8 mouse cellular contexts compared by ENCODE assay signal in genomic region chr11:54437310-54437822, GRCm38 (mm10). TPM values are rescaled to one million over a fixed set of nuclear protein-coding genes. Genes with fewer than 3 reads are reported as not detected.
DNase-seq lines count a peak whose midpoint lies in the region; ATAC-seq lines count a peak whose summit lies in the region.

No protein-coding gene starts in this region.

- WGBS in kidney, embryonic 15.5 days: 50% methylated on average over 8 of the region's 8 CpGs
- 65% methylated on average over 8 of the region's 8 CpGs for WGBS in midbrain, embryonic 12.5 days

- H3K36me3 ChIP-seq in kidney, embryonic 15.5 days: no peaks in the 10 kb centered on the region
- H3K36me3 ChIP-seq in midbrain, embryonic 12.5 days: no peaks in the 10 kb centered on the region

- no peaks in the 10 kb centered on the region for H3K27me3 ChIP-seq in kidney, embryonic 15.5 days
- H3K27me3 ChIP-seq in midbrain, embryonic 12.5 days: no peaks in the 10 kb centered on the region; the same call in 1 of the 2 replicates

- peak overlapping the region; percentile 57 for H3K4me2 ChIP-seq in kidney, embryonic 15.5 days
- H3K4me2 ChIP-seq in midbrain, embryonic 12.5 days (replicated peaks): peak overlapping the region; percentile 76

- H3K9me3 ChIP-seq in kidney, embryonic 15.5 days (replicated peaks): no peaks in the 10 kb centered on the region
- H3K9me3 ChIP-seq in midbrain, embryonic 12.5 days: no peaks in the 10 kb centered on the region

- H3K4me3 ChIP-seq in kidney, embryonic 15.5 days (replicated peaks): peak overlapping the region; percentile 96
- H3K4me3 ChIP-seq in brown adipose tissue, adult 24 weeks (ENCODE audit: insufficient read depth, low read depth, low read length): peak overlapping the region; percentile 77
- peak overlapping the region; percentile 70 for H3K4me3 ChIP-seq in midbrain, embryonic 12.5 days

- ATAC-seq in kidney, embryonic 15.5 days (replicated peaks; ENCODE audit: low FRiP score): no peak
- ATAC-seq in midbrain, embryonic 12.5 days (ENCODE audit: low FRiP score, low read depth): no peak

- peak overlapping the region; percentile 44; the same call in 1 of the 2 replicates for H3K9ac ChIP-seq in kidney, embryonic 15.5 days
- H3K9ac ChIP-seq in midbrain, embryonic 12.5 days (replicated peaks): peak overlapping the region; percentile 51; the same call in 1 of the 2 replicates

- no peak for DNase-seq in kidney, postnatal 36 days
- DNase-seq in induced T-regulatory cell, adult 2 months (ENCODE audit: low read depth): peak; percentile 80
- no peak for DNase-seq in cerebellum, adult 8-10 months
- no peak for DNase-seq in kidney, postnatal 10 days
- DNase-seq in frontal cortex, postnatal 36 days (ENCODE audit: low spot score in 2 of 2): no peak

- peak overlapping the region; percentile 45; the same call in 1 of the 2 replicates for H3K27ac ChIP-seq in kidney, embryonic 15.5 days
- peak overlapping the region; percentile 70 for H3K27ac ChIP-seq in brown adipose tissue, adult 24 weeks (replicated peaks; ENCODE audit: low read depth, low read length)
- no peak overlapping the region for H3K27ac ChIP-seq in midbrain, embryonic 12.5 days (replicated peaks)

- H3K4me1 ChIP-seq in kidney, embryonic 15.5 days: peaks cover 13% of the 10 kb centered on the region; the same call in 1 of the 2 replicates
- H3K4me1 ChIP-seq in brown adipose tissue, adult 24 weeks (ENCODE audit: control insufficient read depth, insufficient read depth, insufficient read length, low read length): peaks cover 7% of the 10 kb centered on the region; the same call in 1 of the 2 replicates
- peaks cover 18% of the 10 kb centered on the region for H3K4me1 ChIP-seq in midbrain, embryonic 12.5 days

RNA-seq across cellular contexts. Expression of gene Fnip1, which starts 0.6 kb away (rescaled TPM):
- polyA plus RNA-seq in kidney, embryonic 15.5 days (2015; fragmentation: Nextera tagmentation; extraction: Ambion mirVana): 9.5 and 9.8 TPM in 2 replicates
- polyA plus RNA-seq in brown adipose tissue, adult 24 weeks (2012; ENCODE audit: insufficient read depth, insufficient read length, missing spikeins): 15.2 and 16.5 TPM in 2 replicates
- 13.3 and 14.0 TPM in 2 replicates for polyA plus RNA-seq in midbrain, embryonic 12.5 days (2016; fragmentation: Nextera tagmentation; extraction: Ambion mirVana)
